Mouse (Mus musculus) limb, embryonic 11.5 days (tissue): ENCODE measurements around the gene Capn11. TPM values are rescaled to one million over a fixed set of nuclear protein-coding genes. Genes with fewer than 3 reads are reported as not detected.

Experiments
- ATAC-seq: fragments of 200-750 bp; cut with Nextera tagmentation; 2 replicates; pipeline ENCODE4 v1.8.0; 2017; ENCODE audit warnings: low read depth; ENCODE audit not compliant: insufficient number of reproducible peaks, low FRiP score, low TSS enrichment
- DNase-seq: peaks from one replicate; pipeline ENCODE4 v3.0.0-alpha.2; 2015; ENCODE audit warnings: low spot score
- H3K27ac ChIP-seq: fragments of 300-500 bp; sonication (generic); replicated peaks from 2 replicates; pipeline ENCODE4 v1.5.1; 2014; ENCODE audit warnings: low read depth, mild to moderate bottlenecking, low read length
- H3K27me3 ChIP-seq: fragments of 300-500 bp; sonication (generic); 2 replicates; pipeline ENCODE4 v1.6.1; 2014; ENCODE audit warnings: mild to moderate bottlenecking, low read length, mixed read lengths; ENCODE audit not compliant: control insufficient read depth, insufficient read depth
- H3K36me3 ChIP-seq: fragments of 300-500 bp; sonication (generic); 2 replicates; pipeline ENCODE4 v1.6.1; 2014; ENCODE audit warnings: mild to moderate bottlenecking, low read length, moderate library complexity, mixed read lengths; ENCODE audit not compliant: control insufficient read depth, insufficient read depth
- H3K4me1 ChIP-seq: fragments of 300-500 bp; sonication (generic); 2 replicates; pipeline ENCODE4 v1.6.1; 2014; ENCODE audit warnings: low read length, mixed read lengths; ENCODE audit not compliant: control insufficient read depth, insufficient read depth
- H3K4me2 ChIP-seq: fragments of 300-500 bp; sonication (generic); 2 replicates; pipeline ENCODE4 v1.6.1; 2014; ENCODE audit warnings: low read depth, mild to moderate bottlenecking, moderate library complexity; ENCODE audit not compliant: severe bottlenecking
- H3K4me3 ChIP-seq: fragments of 300-500 bp; sonication (generic); 2 replicates; pipeline ENCODE4 v1.5.1; 2014; ENCODE audit warnings: low read depth, low read length
- H3K9ac ChIP-seq: fragments of 300-500 bp; sonication (generic); 2 replicates; pipeline ENCODE4 v1.6.1; 2014; ENCODE audit warnings: mild to moderate bottlenecking, low read length
- H3K9me3 ChIP-seq: fragments of 300-500 bp; sonication (generic); 2 replicates; pipeline ENCODE4 v1.6.1; 2016; ENCODE audit warnings: low read length; ENCODE audit not compliant: control insufficient read depth
- WGBS: fragments of 180-500 bp; shearing (Covaris S2); extraction: QIAGEN DNeasy Blood & Tissue Kit; methylation state at CpG from one replicate; pipeline ENCODE4 v1.1.7; 2014; 5-methylcytosine and 5-hydroxymethylcytosine counted together
- polyA plus RNA-seq: library from polyadenylated mRNA; unstranded; fragments of >200 nt; fragmentation: Nextera tagmentation; extraction: Ambion mirVana; gene quantifications from 2 replicates; pipeline ENCODE4 v1.2.1, GENCODE M21; 2014

Capn11 gene
- polyA plus RNA-seq, 1 experiment from 2014 or later: 0.81 TPM

GRCm38 (mm10) chr17:45601325-45601724 lies 57.8 kb downstream of the Capn11 start:
- no peak overlapping the region for H3K27ac ChIP-seq
- DNase-seq: no peak
- no peak for ATAC-seq
- no peak overlapping the region for H3K4me3 ChIP-seq
- H3K4me1 ChIP-seq: peaks cover 16% of the 10 kb centered on the region
- H3K9ac ChIP-seq: peak overlapping the region; percentile 45
- H3K27me3 ChIP-seq: peaks cover 18% of the 10 kb centered on the region
- H3K4me2 ChIP-seq: peak overlapping the region; percentile 16; the same call in 1 of the 2 replicates
- no peaks in the 10 kb centered on the region for H3K9me3 ChIP-seq
- WGBS: 16% methylated on average over 22 of the region's 22 CpGs
- no peaks in the 10 kb centered on the region for H3K36me3 ChIP-seq

GRCm38 (mm10) chr17:45600267-45600666 lies 58.9 kb downstream of the Capn11 start:
- Histone ChIP-seq H3K4me3 (no peak overlapping the region), H3K27ac (no peak overlapping the region), H3K4me1 (peaks cover 20% of the 10 kb centered on the region), H3K36me3 (no peaks in the 10 kb centered on the region), H3K9ac (no peak overlapping the region), H3K4me2 (no peak overlapping the region), H3K27me3 (peaks cover 20% of the 10 kb centered on the region), H3K9me3 (no peaks in the 10 kb centered on the region)
- ATAC-seq (no peak), DNase-seq (no peak)
- WGBS: 38% methylated on average over 8 of the region's 8 CpGs

GRCm38 (mm10) chr17:45599446-45600242 lies 59.5 kb downstream of the Capn11 start, which contains the start of gene Slc29a1:
TSS of gene Slc29a1 (minus strand) at chr17:45599606.
- Histone ChIP-seq H3K27ac (no peak within 1 kb of the TSS), H3K27me3 (peaks cover 26% of the 10 kb centered on the region), H3K9me3 (no peaks in the 10 kb centered on the region; the same call in 1 of the 2 replicates), H3K4me2 (peak within 1 kb of the TSS; percentile 67), H3K36me3 (no peaks in the 10 kb centered on the region), H3K4me3 (peak within 1 kb of the TSS; percentile 25), H3K4me1 (peaks cover 25% of the 10 kb centered on the region), H3K9ac (peak within 1 kb of the TSS; percentile 19; the same call in 1 of the 2 replicates)
- DNase-seq (peak; percentile 65), ATAC-seq (0 out of 2 replicates have a peak, but pooled peaks have one; percentile 4)
- 16% methylated on average over 32 of the region's 32 CpGs for WGBS

- no peak overlapping the region; the same call in 1 of the 2 replicates for H3K4me2 ChIP-seq
- peaks cover 29% of the 10 kb centered on the region for H3K4me1 ChIP-seq
- H3K27me3 ChIP-seq: peaks cover 32% of the 10 kb centered on the region
- H3K9me3 ChIP-seq: no peaks in the 10 kb centered on the region; the same call in 1 of the 2 replicates
- no peak overlapping the region for H3K9ac ChIP-seq
- H3K36me3 ChIP-seq: no peaks in the 10 kb centered on the region
- H3K27ac ChIP-seq: no peak overlapping the region
- DNase-seq (no peak), ATAC-seq (no peak)
- H3K4me3 ChIP-seq: no peak overlapping the region
- WGBS: 61% methylated on average over 3 of the region's 3 CpGs
Observed at GRCm38 (mm10) chr17:45598891-45599290, 60.2 kb downstream of the Capn11 start.

- H3K4me3 ChIP-seq: no peak overlapping the region
- peaks cover 32% of the 10 kb centered on the region for H3K4me1 ChIP-seq
- H3K9ac ChIP-seq: no peak overlapping the region
- peaks cover 36% of the 10 kb centered on the region for H3K27me3 ChIP-seq
- no peaks in the 10 kb centered on the region for H3K36me3 ChIP-seq
- WGBS: 91% methylated on average over 2 of the region's 2 CpGs
- no peak for DNase-seq
- ATAC-seq: no peak
- H3K9me3 ChIP-seq: no peaks in the 10 kb centered on the region; the same call in 1 of the 2 replicates
- no peak overlapping the region for H3K27ac ChIP-seq
- H3K4me2 ChIP-seq: no peak overlapping the region
Observed at GRCm38 (mm10) chr17:45598376-45598775, 60.7 kb downstream of the Capn11 start.

- Histone ChIP-seq H3K9ac (no peak overlapping the region), H3K4me3 (no peak overlapping the region), H3K27me3 (peaks cover 39% of the 10 kb centered on the region), H3K27ac (no peak overlapping the region), H3K9me3 (no peaks in the 10 kb centered on the region; the same call in 1 of the 2 replicates), H3K4me2 (no peak overlapping the region), H3K36me3 (no peaks in the 10 kb centered on the region), H3K4me1 (peaks cover 34% of the 10 kb centered on the region)
- DNase-seq (no peak), ATAC-seq (no peak)
- 36% methylated on average over 3 of the region's 3 CpGs for WGBS
Observed at GRCm38 (mm10) chr17:45597787-45598186, 61.3 kb downstream of the Capn11 start.

- Histone ChIP-seq H3K27ac (0 out of 2 replicates have a peak overlapping the region, but pooled peaks have one; percentile 14), H3K9me3 (no peaks in the 10 kb centered on the region; the same call in 1 of the 2 replicates), H3K9ac (no peak overlapping the region), H3K4me3 (no peak overlapping the region), H3K4me2 (no peak overlapping the region), H3K27me3 (peaks cover 37% of the 10 kb centered on the region), H3K4me1 (peaks cover 35% of the 10 kb centered on the region), H3K36me3 (no peaks in the 10 kb centered on the region)
- 27% methylated on average over 11 of the region's 11 CpGs for WGBS
- peak; percentile 63 for DNase-seq
- ATAC-seq: no peak
Observed at GRCm38 (mm10) chr17:45596631-45597396, 62.3 kb downstream of the Capn11 start.

- 5% methylated on average over 23 of the region's 23 CpGs for WGBS
- H3K9ac ChIP-seq: peak overlapping the region; percentile 70
- 0 out of 2 replicates have a peak overlapping the region, but pooled peaks have one; percentile 14 for H3K27ac ChIP-seq
- H3K4me1 ChIP-seq: peaks cover 37% of the 10 kb centered on the region
- ATAC-seq (no peak; the same call in 1 of the 2 replicates), DNase-seq (no peak)
- peaks cover 28% of the 10 kb centered on the region for H3K27me3 ChIP-seq
- H3K4me3 ChIP-seq: peak overlapping the region; percentile 50
- H3K9me3 ChIP-seq: no peaks in the 10 kb centered on the region; the same call in 1 of the 2 replicates
- peaks cover 2% of the 10 kb centered on the region; the same call in 1 of the 2 replicates for H3K36me3 ChIP-seq
- H3K4me2 ChIP-seq: peak overlapping the region; percentile 96
Observed at GRCm38 (mm10) chr17:45595736-45596390, 63.3 kb downstream of the Capn11 start.
